Mouse (Mus musculus): Measurements from ENCODE around the gene Ptpru. TPM values are rescaled to one million over a fixed set of nuclear protein-coding genes. Genes with fewer than 3 reads are reported as not detected.

Gene Ptpru
- 3.4 and 5.0 TPM in 2 replicates for polyA plus RNA-seq (2015; fragmentation: Nextera tagmentation; extraction: Ambion mirVana)

- peaks cover 66% of the 10 kb centered on the region for H3K27me3 ChIP-seq (ENCODE audit: control insufficient read depth, insufficient read depth, low read depth, low read length)
- no peak within 1 kb of the TSS for H3K27ac ChIP-seq (ENCODE audit: low read length)
- under 1% methylated on average over 64 of the region's 72 CpGs for WGBS (ENCODE audit: insufficient replicate concordance)
- peaks cover 36% of the 10 kb centered on the region for H3K4me1 ChIP-seq (ENCODE audit: control insufficient read depth, low read depth, low read length)
- no peaks in the 10 kb centered on the region for H3K36me3 ChIP-seq (ENCODE audit: control insufficient read depth, insufficient read depth)
- peak within 1 kb of the TSS; percentile 70 for H3K4me3 ChIP-seq (ENCODE audit: low read depth, low read length)
- ATAC-seq (ENCODE audit: low read depth): peak; percentile 80
- peak within 1 kb of the TSS; percentile 94 for H3K4me2 ChIP-seq (ENCODE audit: low read depth, low read length)
- peak within 1 kb of the TSS; percentile 72 for H3K9ac ChIP-seq (ENCODE audit: low read depth, low read length)
- H3K9me3 ChIP-seq (replicated peaks; ENCODE audit: control insufficient read depth, low read length): no peaks in the 10 kb centered on the region
These were observed at the start of gene Ptpru for GRCm38 (mm10) chr4:131837872-131838524. Gene Ptpru (minus strand): TSS chr4:131838288.

DNA sequence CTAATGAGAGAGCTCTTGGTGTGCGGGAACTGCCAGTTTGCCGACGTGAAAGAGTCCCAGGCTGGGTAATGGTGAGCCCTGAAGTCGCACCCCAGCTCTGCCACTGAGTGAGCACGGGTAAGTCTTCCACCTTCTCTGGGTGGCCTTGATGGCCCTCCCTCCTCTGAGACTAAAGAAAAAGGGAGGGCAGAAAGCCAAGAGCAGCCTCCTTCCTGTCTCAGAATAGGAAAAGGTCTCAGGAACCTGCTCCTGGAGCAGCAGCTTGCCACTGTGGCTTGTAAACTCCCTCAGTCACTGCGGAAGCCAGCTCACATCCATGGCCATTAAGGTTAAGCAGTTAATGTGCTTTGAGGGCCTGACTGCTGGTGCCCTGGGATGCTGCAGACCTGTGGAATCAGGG lies 47.3 kb upstream of the Ptpru start:
- no peak overlapping the region for H3K4me2 ChIP-seq (ENCODE audit: low read depth, low read length)
- H3K36me3 ChIP-seq (ENCODE audit: control insufficient read depth, insufficient read depth): peaks cover 34% of the 10 kb centered on the region
- no peaks in the 10 kb centered on the region for H3K27me3 ChIP-seq (ENCODE audit: control insufficient read depth, insufficient read depth, low read depth, low read length)
- no peak overlapping the region for H3K4me3 ChIP-seq (ENCODE audit: low read depth, low read length)
- no peak for ATAC-seq (ENCODE audit: low read depth)
- no peaks in the 10 kb centered on the region for H3K9me3 ChIP-seq (replicated peaks; ENCODE audit: control insufficient read depth, low read length)
- WGBS (ENCODE audit: insufficient replicate concordance): 82% methylated on average over 6 of the region's 6 CpGs
- H3K4me1 ChIP-seq (ENCODE audit: control insufficient read depth, low read depth, low read length): peaks cover 19% of the 10 kb centered on the region
- H3K9ac ChIP-seq (ENCODE audit: low read depth, low read length): no peak overlapping the region
- H3K27ac ChIP-seq (ENCODE audit: low read length): no peak overlapping the region

GRCm38 (mm10) chr4:131883571-131883970 lies 45.5 kb upstream of the Ptpru start:
- H3K9me3 ChIP-seq (replicated peaks; ENCODE audit: control insufficient read depth, low read length): no peaks in the 10 kb centered on the region
- H3K4me2 ChIP-seq (ENCODE audit: low read depth, low read length): no peak overlapping the region
- no peak overlapping the region for H3K27ac ChIP-seq (ENCODE audit: low read length)
- 71% methylated on average over 6 of the region's 6 CpGs for WGBS (ENCODE audit: insufficient replicate concordance)
- ATAC-seq (ENCODE audit: low read depth): no peak
- peaks cover 19% of the 10 kb centered on the region for H3K4me1 ChIP-seq (ENCODE audit: control insufficient read depth, low read depth, low read length)
- no peak overlapping the region for H3K4me3 ChIP-seq (ENCODE audit: low read depth, low read length)
- H3K27me3 ChIP-seq (ENCODE audit: control insufficient read depth, insufficient read depth, low read depth, low read length): no peaks in the 10 kb centered on the region
- no peak overlapping the region for H3K9ac ChIP-seq (ENCODE audit: low read depth, low read length)
- peaks cover 31% of the 10 kb centered on the region for H3K36me3 ChIP-seq (ENCODE audit: control insufficient read depth, insufficient read depth)

GRCm38 (mm10) chr4:131881306-131881705 lies 43.2 kb upstream of the Ptpru start:
- Histone ChIP-seq H3K4me2 (ENCODE audit: low read depth, low read length) (no peak overlapping the region), H3K27ac (ENCODE audit: low read length) (no peak overlapping the region), H3K36me3 (ENCODE audit: control insufficient read depth, insufficient read depth) (peaks cover 22% of the 10 kb centered on the region), H3K27me3 (ENCODE audit: control insufficient read depth, insufficient read depth, low read depth, low read length) (no peaks in the 10 kb centered on the region), H3K4me1 (ENCODE audit: control insufficient read depth, low read depth, low read length) (peaks cover 18% of the 10 kb centered on the region), H3K9me3 (replicated peaks; ENCODE audit: control insufficient read depth, low read length) (no peaks in the 10 kb centered on the region), H3K9ac (ENCODE audit: low read depth, low read length) (no peak overlapping the region), H3K4me3 (ENCODE audit: low read depth, low read length) (no peak overlapping the region)
- WGBS (ENCODE audit: insufficient replicate concordance): 77% methylated on average over 7 of the region's 7 CpGs
- ATAC-seq (ENCODE audit: low read depth): no peak

GRCm38 (mm10) chr4:131879692-131880091 lies 41.6 kb upstream of the Ptpru start:
- Histone ChIP-seq H3K36me3 (ENCODE audit: control insufficient read depth, insufficient read depth) (peaks cover 6% of the 10 kb centered on the region; the same call in 1 of the 2 replicates), H3K4me3 (ENCODE audit: low read depth, low read length) (no peak overlapping the region), H3K4me1 (ENCODE audit: control insufficient read depth, low read depth, low read length) (peaks cover 30% of the 10 kb centered on the region), H3K9me3 (replicated peaks; ENCODE audit: control insufficient read depth, low read length) (no peaks in the 10 kb centered on the region), H3K27me3 (ENCODE audit: control insufficient read depth, insufficient read depth, low read depth, low read length) (no peaks in the 10 kb centered on the region), H3K9ac (ENCODE audit: low read depth, low read length) (no peak overlapping the region), H3K27ac (ENCODE audit: low read length) (no peak overlapping the region), H3K4me2 (ENCODE audit: low read depth, low read length) (no peak overlapping the region)
- no peak for ATAC-seq (ENCODE audit: low read depth)
- WGBS (ENCODE audit: insufficient replicate concordance): 60% methylated on average over 1 of the region's 1 CpGs

DNA sequence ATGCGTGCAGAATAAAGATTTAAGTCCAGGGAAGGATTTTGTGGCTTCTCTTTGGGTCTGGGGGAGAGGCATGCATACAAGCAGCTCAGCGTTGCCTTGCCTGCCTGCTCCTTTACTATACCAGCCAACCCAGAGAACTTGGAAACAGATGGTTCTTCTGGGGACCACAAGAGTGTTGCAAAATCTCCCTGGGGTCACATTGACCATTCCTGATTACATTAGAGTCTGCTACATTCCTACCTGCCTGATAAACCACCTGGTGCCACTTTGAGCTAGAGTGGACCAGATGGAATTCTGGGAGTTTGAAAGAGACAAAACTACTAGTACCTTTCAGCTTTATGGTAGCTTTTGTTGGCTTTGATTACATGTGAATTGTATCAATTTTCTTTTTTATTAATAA lies 38.7 kb upstream of the Ptpru start:
- peak overlapping the region; percentile 17; the same call in 1 of the 2 replicates for H3K4me2 ChIP-seq (ENCODE audit: low read depth, low read length)
- H3K9me3 ChIP-seq (replicated peaks; ENCODE audit: control insufficient read depth, low read length): no peaks in the 10 kb centered on the region
- no peaks in the 10 kb centered on the region for H3K36me3 ChIP-seq (ENCODE audit: control insufficient read depth, insufficient read depth)
- no peak overlapping the region for H3K27ac ChIP-seq (ENCODE audit: low read length)
- no peaks in the 10 kb centered on the region for H3K27me3 ChIP-seq (ENCODE audit: control insufficient read depth, insufficient read depth, low read depth, low read length)
- no peak for ATAC-seq (ENCODE audit: low read depth)
- H3K4me3 ChIP-seq (ENCODE audit: low read depth, low read length): no peak overlapping the region
- no peak overlapping the region for H3K9ac ChIP-seq (ENCODE audit: low read depth, low read length)
- peaks cover 36% of the 10 kb centered on the region for H3K4me1 ChIP-seq (ENCODE audit: control insufficient read depth, low read depth, low read length)
- 62% methylated on average over 2 of the region's 2 CpGs for WGBS (ENCODE audit: insufficient replicate concordance)

- H3K36me3 ChIP-seq (ENCODE audit: control insufficient read depth, insufficient read depth): no peaks in the 10 kb centered on the region
- H3K4me3 ChIP-seq (ENCODE audit: low read depth, low read length): peak overlapping the region; percentile 100
- H3K4me1 ChIP-seq (ENCODE audit: control insufficient read depth, low read depth, low read length): peaks cover 34% of the 10 kb centered on the region
- H3K9ac ChIP-seq (ENCODE audit: low read depth, low read length): peak overlapping the region; percentile 100
- no peak for ATAC-seq (ENCODE audit: low read depth)
- WGBS (ENCODE audit: insufficient replicate concordance): 23% methylated on average over 3 of the region's 3 CpGs
- H3K27me3 ChIP-seq (ENCODE audit: control insufficient read depth, insufficient read depth, low read depth, low read length): no peaks in the 10 kb centered on the region
- peak overlapping the region; percentile 80 for H3K4me2 ChIP-seq (ENCODE audit: low read depth, low read length)
- no peaks in the 10 kb centered on the region for H3K9me3 ChIP-seq (replicated peaks; ENCODE audit: control insufficient read depth, low read length)
- no peak overlapping the region for H3K27ac ChIP-seq (ENCODE audit: low read length)
These were observed 37.2 kb upstream of the Ptpru start for GRCm38 (mm10) chr4:131875242-131875641.

GRCm38 (mm10) chr4:131874567-131874966 lies 36.5 kb upstream of the Ptpru start:
- H3K9ac ChIP-seq (ENCODE audit: low read depth, low read length): peak overlapping the region; percentile 100
- H3K36me3 ChIP-seq (ENCODE audit: control insufficient read depth, insufficient read depth): no peaks in the 10 kb centered on the region
- ATAC-seq (ENCODE audit: low read depth): no peak
- peaks cover 29% of the 10 kb centered on the region for H3K4me1 ChIP-seq (ENCODE audit: control insufficient read depth, low read depth, low read length)
- H3K9me3 ChIP-seq (replicated peaks; ENCODE audit: control insufficient read depth, low read length): no peaks in the 10 kb centered on the region
- H3K4me2 ChIP-seq (ENCODE audit: low read depth, low read length): peak overlapping the region; percentile 80
- no peaks in the 10 kb centered on the region for H3K27me3 ChIP-seq (ENCODE audit: control insufficient read depth, insufficient read depth, low read depth, low read length)
- H3K27ac ChIP-seq (ENCODE audit: low read length): peak overlapping the region; percentile 98
- H3K4me3 ChIP-seq (ENCODE audit: low read depth, low read length): peak overlapping the region; percentile 100
- 2% methylated on average over 11 of the region's 11 CpGs for WGBS (ENCODE audit: insufficient replicate concordance)

DNA sequence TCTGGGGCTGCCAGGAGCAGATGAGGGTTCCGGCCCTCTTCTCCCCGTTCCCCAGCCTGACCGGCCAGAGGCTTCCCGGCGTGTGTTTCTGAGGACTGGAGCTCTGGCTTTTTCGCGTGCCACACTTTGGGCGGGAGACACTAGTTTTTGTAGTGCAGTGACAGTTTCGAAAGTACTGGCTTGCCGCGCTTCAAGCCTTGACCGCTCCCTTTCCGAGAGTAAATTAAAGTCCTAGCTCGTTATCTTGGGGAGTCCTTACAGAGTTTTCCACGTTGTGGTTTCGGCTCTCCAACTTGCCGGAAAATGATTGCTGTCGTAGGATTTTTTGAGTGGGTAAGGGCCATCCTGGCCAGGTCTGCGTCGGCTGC lies 36.1 kb upstream of the Ptpru start:
- H3K27me3 ChIP-seq (ENCODE audit: control insufficient read depth, insufficient read depth, low read depth, low read length): no peaks in the 10 kb centered on the region
- ATAC-seq (ENCODE audit: low read depth): peak; percentile 14
- H3K9me3 ChIP-seq (replicated peaks; ENCODE audit: control insufficient read depth, low read length): no peaks in the 10 kb centered on the region
- no peaks in the 10 kb centered on the region for H3K36me3 ChIP-seq (ENCODE audit: control insufficient read depth, insufficient read depth)
- under 1% methylated on average over 20 of the region's 20 CpGs for WGBS (ENCODE audit: insufficient replicate concordance)
- peak overlapping the region; percentile 100 for H3K4me3 ChIP-seq (ENCODE audit: low read depth, low read length)
- peak overlapping the region; percentile 80 for H3K4me2 ChIP-seq (ENCODE audit: low read depth, low read length)
- H3K27ac ChIP-seq (ENCODE audit: low read length): peak overlapping the region; percentile 98
- H3K4me1 ChIP-seq (ENCODE audit: control insufficient read depth, low read depth, low read length): peaks cover 29% of the 10 kb centered on the region
- H3K9ac ChIP-seq (ENCODE audit: low read depth, low read length): peak overlapping the region; percentile 100
